Mouse (Mus musculus) MEL (cell line): ENCODE results near the gene Gzme. TPM values are rescaled to one million over a fixed set of nuclear protein-coding genes. Genes with fewer than 3 reads are reported as not detected.

ENCODE experiments used
- DNase-seq: peaks from one replicate; pipeline ENCODE4 v3.0.0; 2011; ENCODE audit warnings: low read depth, low spot score
- H3K27ac ChIP-seq: 2 replicates; pipeline ENCODE4 v1.5.1; 2012; ENCODE audit warnings: low read depth, mild to moderate bottlenecking, control low read depth, low read length, moderate library complexity; ENCODE audit not compliant: control insufficient read depth
- H3K27me3 ChIP-seq, 2 experiments: fragments of 150-350 bp in 1 of 2; sonication (generic) in 1 of 2; 2 replicates each; pipeline ENCODE4 v1.6.1; 2012; ENCODE audit warnings: low read length in 2 of 2, mild to moderate bottlenecking in 2 of 2, improper control_type of control experiment in 1 of 2, moderate library complexity in 1 of 2; ENCODE audit not compliant: insufficient read depth in 2 of 2, control insufficient read depth in 1 of 2
- H3K36me3 ChIP-seq, 2 experiments: 2 replicates each; pipeline ENCODE4 v1.6.1; 2012 to 2014; ENCODE audit warnings: low read length in 2 of 2, improper control_type of control experiment in 1 of 2, inconsistent platforms in 1 of 2, mild to moderate bottlenecking in 1 of 2; ENCODE audit not compliant: insufficient read depth in 2 of 2, control insufficient read depth in 1 of 2
- H3K4me1 ChIP-seq, 2 experiments: fragments of 150-350 bp in 1 of 2; sonication (generic) in 1 of 2; 2 replicates each; pipeline ENCODE4 v1.6.1; 2012; ENCODE audit warnings: low read length in 2 of 2, improper control_type of control experiment in 1 of 2, mild to moderate bottlenecking in 1 of 2; ENCODE audit not compliant: insufficient read depth in 2 of 2, control insufficient read depth in 1 of 2
- H3K4me3 ChIP-seq, 2 experiments: fragments of 150-350 bp in 1 of 2; sonication (generic) in 1 of 2; 2 replicates each; pipeline ENCODE4 v1.5.1; 2012; ENCODE audit warnings: low read depth in 2 of 2, low read length in 2 of 2, mild to moderate bottlenecking in 2 of 2, moderate library complexity in 2 of 2, control low read depth in 1 of 2, improper control_type of control experiment in 1 of 2; ENCODE audit not compliant: control insufficient read depth in 1 of 2, insufficient read depth in 1 of 2
- H3K79me2 ChIP-seq: 2 replicates; pipeline ENCODE4 v1.6.1; 2012; ENCODE audit warnings: mild to moderate bottlenecking, low read length, moderate library complexity; ENCODE audit not compliant: control insufficient read depth, poor library complexity, insufficient read depth
- H3K9ac ChIP-seq: 2 replicates; pipeline ENCODE4 v1.6.1; 2012; ENCODE audit warnings: low read depth, mild to moderate bottlenecking, control low read depth, low read length, moderate library complexity; ENCODE audit not compliant: control insufficient read depth, poor library complexity, severe bottlenecking
- H3K9me3 ChIP-seq: fragments of 150-350 bp; sonication (generic); replicated peaks from 2 replicates; pipeline ENCODE4 v1.6.1; 2012; ENCODE audit warnings: mild to moderate bottlenecking, low read length, improper control_type of control experiment, moderate library complexity; ENCODE audit not compliant: insufficient read depth
- CHD1 ChIP-seq: IDR thresholded peaks from 2 replicates; pipeline ENCODE4 v1.6.1; 2012; ENCODE audit warnings: low read depth, mild to moderate bottlenecking, inconsistent platforms, low read length, improper control_type of control experiment
- CTCF ChIP-seq, 3 experiments: IDR thresholded peaks in 2 of 3; conservative IDR thresholded peaks in 1 of 3; 2 replicates each; pipeline ENCODE4 v1.5.1; 2011 to 2012; ENCODE audit warnings: low read length in 3 of 3, low read depth in 2 of 3, mild to moderate bottlenecking in 2 of 3, improper control_type of control experiment in 1 of 3, inconsistent platforms in 1 of 3, mixed read lengths in 1 of 3, moderate library complexity in 1 of 3; ENCODE audit not compliant: control insufficient read depth in 1 of 3, insufficient read depth in 1 of 3, poor library complexity in 1 of 3, severe bottlenecking in 1 of 3
- E2F4 ChIP-seq: IDR thresholded peaks from 2 replicates; pipeline ENCODE4 v1.6.1; 2011; ENCODE audit warnings: low read depth, low read length, improper control_type of control experiment, borderline replicate concordance
- ELF1 ChIP-seq: IDR thresholded peaks from 2 replicates; pipeline ENCODE4 v1.6.1; 2014; ENCODE audit warnings: low read depth, mild to moderate bottlenecking, inconsistent platforms, low read length, improper control_type of control experiment, moderate library complexity
- ETS1 ChIP-seq: IDR thresholded peaks from 2 replicates; pipeline ENCODE4 v1.6.1; 2012; ENCODE audit warnings: low read depth, mild to moderate bottlenecking, inconsistent platforms, low read length, improper control_type of control experiment, moderate library complexity
- GATA1 ChIP-seq: IDR thresholded peaks from 2 replicates; pipeline ENCODE4 v1.6.1; 2011; ENCODE audit warnings: low read depth, low read length, improper control_type of control experiment
- HCFC1 ChIP-seq: IDR thresholded peaks from 2 replicates; pipeline ENCODE4 v1.6.1; 2012; ENCODE audit warnings: low read depth, mild to moderate bottlenecking, inconsistent platforms, low read length, improper control_type of control experiment, moderate library complexity
- MAFK ChIP-seq: IDR thresholded peaks from 2 replicates; pipeline ENCODE4 v1.6.1; 2011; ENCODE audit warnings: low read depth, mild to moderate bottlenecking, low read length, improper control_type of control experiment, borderline replicate concordance
- MAX ChIP-seq: IDR thresholded peaks from 2 replicates; pipeline ENCODE4 v1.6.1; 2011; ENCODE audit warnings: low read length, improper control_type of control experiment
- MAZ ChIP-seq: IDR thresholded peaks from 2 replicates; pipeline ENCODE4 v1.6.1; 2012; ENCODE audit warnings: low read depth, mild to moderate bottlenecking, inconsistent platforms, low read length, improper control_type of control experiment
- MXI1 ChIP-seq: IDR thresholded peaks from 2 replicates; pipeline ENCODE4 v1.6.1; 2011; ENCODE audit warnings: mild to moderate bottlenecking, low read depth, low read length, improper control_type of control experiment
- MYB ChIP-seq: IDR thresholded peaks from 2 replicates; pipeline ENCODE4 v1.6.1; 2011; ENCODE audit warnings: mild to moderate bottlenecking, low read depth, low read length, improper control_type of control experiment
- MYC ChIP-seq: IDR thresholded peaks from 2 replicates; pipeline ENCODE4 v1.6.1; 2011; ENCODE audit warnings: low read depth, mild to moderate bottlenecking, low read length, improper control_type of control experiment, moderate library complexity
- NRF1 ChIP-seq: IDR thresholded peaks from 2 replicates; pipeline ENCODE4 v1.6.1; 2014; ENCODE audit warnings: low read depth, mild to moderate bottlenecking, inconsistent platforms, low read length, improper control_type of control experiment, moderate library complexity; ENCODE audit not compliant: poor library complexity, insufficient read depth, severe bottlenecking
- POLR2A ChIP-seq, 2 experiments: IDR thresholded peaks; 2 replicates each; pipeline ENCODE4 v1.6.1; 2011 to 2012; ENCODE audit warnings: low read length in 2 of 2, mild to moderate bottlenecking in 2 of 2, control low read depth in 1 of 2, improper control_type of control experiment in 1 of 2, low read depth in 1 of 2, moderate library complexity in 1 of 2; ENCODE audit not compliant: control insufficient read depth in 1 of 2, insufficient read depth in 1 of 2, poor library complexity in 1 of 2
- RAD21 ChIP-seq: IDR thresholded peaks from 2 replicates; pipeline ENCODE4 v1.6.1; 2011; ENCODE audit warnings: mild to moderate bottlenecking, low read depth, low read length, improper control_type of control experiment
- RCOR1 ChIP-seq: IDR thresholded peaks from 2 replicates; pipeline ENCODE4 v1.6.1; 2012; ENCODE audit warnings: low read depth, mild to moderate bottlenecking, inconsistent platforms, low read length, improper control_type of control experiment
- SIN3A ChIP-seq: IDR thresholded peaks from 2 replicates; pipeline ENCODE4 v1.6.1; 2012; ENCODE audit warnings: low read length, improper control_type of control experiment, inconsistent platforms
- SMC3 ChIP-seq: IDR thresholded peaks from 2 replicates; pipeline ENCODE4 v1.6.1; 2011; ENCODE audit warnings: low read depth, low read length, improper control_type of control experiment
- TAL1 ChIP-seq: IDR thresholded peaks from 2 replicates; pipeline ENCODE4 v1.6.1; 2012; ENCODE audit warnings: mild to moderate bottlenecking, inconsistent platforms, low read length, moderate library complexity, mixed read lengths
- ZC3H11A ChIP-seq: IDR thresholded peaks from 2 replicates; pipeline ENCODE4 v1.6.1; 2012; ENCODE audit warnings: low read depth, mild to moderate bottlenecking, inconsistent platforms, low read length, improper control_type of control experiment
- ZKSCAN1 ChIP-seq: IDR thresholded peaks from 2 replicates; pipeline ENCODE4 v1.6.1; 2012; ENCODE audit warnings: low read depth, mild to moderate bottlenecking, inconsistent platforms, low read length, improper control_type of control experiment, moderate library complexity
- polyA plus RNA-seq, 2 experiments: library from polyadenylated mRNA; stranded (reverse) in 1 of 2; unstranded in 1 of 2; fragments of >175 nt in 1 of 2; fragments of >200 nt in 1 of 2; gene quantifications; 2 replicates each; pipeline versions ENCODE4 v1.2.1 to v1.2.4; 2012; ENCODE audit warnings: low replicate concordance in 2 of 2, low read depth in 1 of 2; ENCODE audit not compliant: insufficient read length in 2 of 2, insufficient read depth in 1 of 2, missing spikeins in 1 of 2
- total RNA-seq: library from RNA; depleted of rRNA; stranded (reverse); fragments of 300-350 nt; gene quantifications from 2 replicates; pipeline ENCODE4 v1.2.3, GENCODE M21; 2012

The Gzme gene
- total and polyA plus RNA-seq, 3 experiments = not detected

GRCm38 (mm10) chr14:56098940-56099339 lies 21.5 kb downstream of the Gzme start:
- H3K9me3 ChIP-seq = no peaks in the 10 kb centered on the region
- peaks cover 0 to 1% of the 10 kb centered on the region in 2 experiments; a peak in 1 of 4 replicates for H3K27me3 ChIP-seq
- TF ChIP-seq SMC3 = peak; percentile 74
- no peak for TF ChIP-seq CHD1
- TF ChIP-seq ZC3H11A = peak; percentile 29; the same call in 1 of the 2 replicates
- peak; percentile 37 for TF ChIP-seq RAD21
- peak; percentile 39 to 73 (median 69) for TF ChIP-seq CTCF (IDR thresholded peaks at IDR 0.05 in 2 of 3, conservative IDR thresholded peaks at IDR 0.05 in 1 of 3; ENCODE audit: control insufficient read depth in 1 of 3, insufficient read depth in 1 of 3, low read depth in 2 of 3, low read length in 3 of 3, poor library complexity in 1 of 3, severe bottlenecking in 1 of 3)
- H3K4me3 ChIP-seq = no peak overlapping the region
- DNase-seq = peak; percentile 71
- no peak overlapping the region for H3K27ac ChIP-seq
- H3K9ac ChIP-seq = no peak overlapping the region
- H3K4me1 ChIP-seq = no peaks in the 10 kb centered on the region
- H3K36me3 ChIP-seq = no peaks in the 10 kb centered on the region
- no peaks in the 10 kb centered on the region for H3K79me2 ChIP-seq

- H3K4me3 ChIP-seq = no peak overlapping the region
- no peaks in the 10 kb centered on the region for H3K4me1 ChIP-seq
- H3K27me3 ChIP-seq = no peaks in the 10 kb centered on the region; a peak in 2 of 4 replicates
- TF ChIP-seq MYB (no peak), ZKSCAN1 (no peak), GATA1 (no peak)
- H3K27ac ChIP-seq = no peak overlapping the region
- no peaks in the 10 kb centered on the region for H3K79me2 ChIP-seq
- H3K9ac ChIP-seq = no peak overlapping the region
- DNase-seq = no peak
- H3K9me3 ChIP-seq = no peaks in the 10 kb centered on the region
- no peaks in the 10 kb centered on the region for H3K36me3 ChIP-seq
Measured at GRCm38 (mm10) chr14:56097597-56097996, 22.8 kb downstream of the Gzme start.

GRCm38 (mm10) chr14:56093353-56093752 lies 27.1 kb downstream of the Gzme start:
- no peak overlapping the region for H3K9ac ChIP-seq
- no peak overlapping the region for H3K27ac ChIP-seq
- no peaks in the 10 kb centered on the region for H3K9me3 ChIP-seq
- DNase-seq = no peak
- TF ChIP-seq SIN3A (no peak), MAZ (no peak), TAL1 (no peak), MXI1 (no peak), MYC (no peak), ZKSCAN1 (no peak), GATA1 (no peak), NRF1 (no peak), HCFC1 (no peak), ETS1 (no peak), E2F4 (no peak), POLR2A (IDR thresholded peaks at IDR 0.05; ENCODE audit: control insufficient read depth in 1 of 2, insufficient read depth in 1 of 2, low read depth in 1 of 2, low read length in 2 of 2, poor library complexity in 1 of 2) (no peak), RCOR1 (no peak), MAFK (no peak), MYB (no peak), ELF1 (no peak), MAX (no peak)
- H3K27me3 ChIP-seq = peaks cover 5 to 16% of the 10 kb centered on the region in 2 experiments
- H3K4me1 ChIP-seq = no peaks in the 10 kb centered on the region
- no peaks in the 10 kb centered on the region for H3K79me2 ChIP-seq
- no peak overlapping the region for H3K4me3 ChIP-seq
- no peaks in the 10 kb centered on the region for H3K36me3 ChIP-seq
